Mouse (Mus musculus) pancreas, adult 10 weeks (tissue): ENCODE measurements around the gene Cxcr1. TPM values are rescaled to one million over a fixed set of nuclear protein-coding genes. Genes with fewer than 3 reads are reported as not detected.

ENCODE experiments used
- polyA plus RNA-seq: library from polyadenylated mRNA; stranded (reverse); fragments of 350-450 nt; fragmentation: Illumina TruSeq; extraction: RNeasy Lipid Tissue Mini Kit (QIAGEN cat#74804); gene quantifications from one replicate; pipeline ENCODE4 v1.2.3, GENCODE M21; 2015; ENCODE audit warnings: low read depth, low replicate concordance; ENCODE audit not compliant: insufficient read depth

Cxcr1 gene
- not detected for polyA plus RNA-seq

GRCm38 (mm10) chr1:74194445-74194844 is at the start of gene Cxcr1:
TSS of gene Cxcr1 (minus strand) at chr1:74194631.

GRCm38 (mm10) chr1:74235938-74236589 is 41.6 kb upstream of the Cxcr1 start, which contains the start of gene Arpc2:
TSS of gene Arpc2 (plus strand) at chr1:74236084.

GRCm38 (mm10) chr1:74153461-74154184 is 40.8 kb downstream of the Cxcr1 start, which contains the start of gene Cxcr2:
TSS of gene Cxcr2 (plus strand) at chr1:74153989.

Other genes starting within 250 kb of the Cxcr1 start
- gene Tns1, start 70.2 kb downstream of the Cxcr1 start, polyA plus RNA-seq, result 30.5 TPM
- 1.9 TPM for gene Rufy4, start 69.1 kb downstream of the Cxcr1 start, polyA plus RNA-seq
- not detected for gene Cxcr2, start 40.6 kb downstream of the Cxcr1 start, polyA plus RNA-seq
- 46.6 TPM for gene Arpc2, start 41.5 kb upstream of the Cxcr1 start, polyA plus RNA-seq
- gene Gpbar1, start 83.9 kb upstream of the Cxcr1 start, polyA plus RNA-seq, result not detected
- gene Aamp, start 90.1 kb upstream of the Cxcr1 start, polyA plus RNA-seq, result 30.0 TPM
- gene Pnkd, start 90.3 kb upstream of the Cxcr1 start, polyA plus RNA-seq, result 19.8 TPM
- gene Tmbim1, start 111.0 kb upstream of the Cxcr1 start, polyA plus RNA-seq, result 20.6 TPM
- gene Catip, start 167.5 kb upstream of the Cxcr1 start, polyA plus RNA-seq, result not detected
- 7.4 TPM for gene Slc11a1, start 180.6 kb upstream of the Cxcr1 start, polyA plus RNA-seq
- gene Ctdsp1, start 196.9 kb upstream of the Cxcr1 start, polyA plus RNA-seq, result 23.8 TPM
- gene Vil1, start 214.7 kb upstream of the Cxcr1 start, polyA plus RNA-seq, result 4.9 TPM